Mouse (Mus musculus): ENCODE results near the gene Grik4. TPM values are rescaled to one million over a fixed set of nuclear protein-coding genes. Genes with fewer than 3 reads are reported as not detected.

Grik4 gene
- total RNA-seq, 2 experiments from 2014 or later = 0.11 to 0.36 TPM

- DNase-seq = no peak
These were observed 282.8 kb downstream of the Grik4 start for GRCm38 (mm10) chr9:42661481-42661880.

- DNase-seq = no peak
These were observed 291.5 kb downstream of the Grik4 start for GRCm38 (mm10) chr9:42652756-42653155.

GRCm38 (mm10) chr9:42652309-42652708 is 292.0 kb downstream of the Grik4 start:
- no peak for DNase-seq

- DNase-seq = no peak
These were observed 294.4 kb downstream of the Grik4 start for GRCm38 (mm10) chr9:42649872-42650271.

- DNase-seq = no peak
These were observed 296.2 kb downstream of the Grik4 start for GRCm38 (mm10) chr9:42648051-42648450.

GRCm38 (mm10) chr9:42647596-42647995 is 296.7 kb downstream of the Grik4 start:
- no peak for DNase-seq

GRCm38 (mm10) chr9:42646821-42647220 is 297.5 kb downstream of the Grik4 start:
- no peak for DNase-seq

- DNase-seq = no peak
These were observed 299.1 kb downstream of the Grik4 start for GRCm38 (mm10) chr9:42645161-42645560.

GRCm38 (mm10) chr9:42642821-42643220 is 301.5 kb downstream of the Grik4 start:
- DNase-seq = no peak

GRCm38 (mm10) chr9:42641550-42642117 is 302.7 kb downstream of the Grik4 start:
- DNase-seq = no peak

- DNase-seq = no peak
These were observed 307.8 kb downstream of the Grik4 start for GRCm38 (mm10) chr9:42636446-42636845.

- DNase-seq = no peak
These were observed 312.8 kb downstream of the Grik4 start for GRCm38 (mm10) chr9:42631479-42631878.

- no peak for DNase-seq
These were observed 316.7 kb downstream of the Grik4 start for GRCm38 (mm10) chr9:42627634-42628033.

GRCm38 (mm10) chr9:42627146-42627545 is 317.1 kb downstream of the Grik4 start:
- DNase-seq = no peak

- no peak for DNase-seq
These were observed 318.0 kb downstream of the Grik4 start for GRCm38 (mm10) chr9:42626226-42626775.

- no peak for DNase-seq
These were observed 329.9 kb downstream of the Grik4 start for GRCm38 (mm10) chr9:42614409-42614808.

- DNase-seq = no peak
These were observed 330.5 kb downstream of the Grik4 start for GRCm38 (mm10) chr9:42613827-42614226.

- no peak for DNase-seq
These were observed 331.8 kb downstream of the Grik4 start for GRCm38 (mm10) chr9:42612482-42612991.

GRCm38 (mm10) chr9:42601445-42601844 is 342.8 kb downstream of the Grik4 start:
- no peak for DNase-seq

- DNase-seq = no peak
These were observed 346.8 kb downstream of the Grik4 start for GRCm38 (mm10) chr9:42597525-42597924.

- DNase-seq = no peak
These were observed 365.8 kb downstream of the Grik4 start for GRCm38 (mm10) chr9:42578511-42578910.

GRCm38 (mm10) chr9:42578106-42578505 is 366.2 kb downstream of the Grik4 start:
- DNase-seq = no peak

GRCm38 (mm10) chr9:42573616-42574350 is 370.5 kb downstream of the Grik4 start:
- DNase-seq = no peak

Data from gastrocnemius, postnatal 25 days (tissue).